Mouse (Mus musculus) olfactory bulb, adult 2 months (tissue): ENCODE results near the gene Gnai2.

Source experiments
- CTCF ChIP-seq: fragments of 200-500 bp; IDR thresholded peaks from 2 replicates; pipeline ENCODE4 v1.5.1; 2012; ENCODE audit warnings: low read depth, mild to moderate bottlenecking, low read length, moderate library complexity; ENCODE audit not compliant: insufficient read depth
- POLR2A ChIP-seq: fragments of 200-500 bp; IDR thresholded peaks from 2 replicates; pipeline ENCODE4 v1.6.1; 2012; ENCODE audit warnings: mild to moderate bottlenecking, low read depth, low read length, moderate library complexity; ENCODE audit not compliant: insufficient read depth

DNA sequence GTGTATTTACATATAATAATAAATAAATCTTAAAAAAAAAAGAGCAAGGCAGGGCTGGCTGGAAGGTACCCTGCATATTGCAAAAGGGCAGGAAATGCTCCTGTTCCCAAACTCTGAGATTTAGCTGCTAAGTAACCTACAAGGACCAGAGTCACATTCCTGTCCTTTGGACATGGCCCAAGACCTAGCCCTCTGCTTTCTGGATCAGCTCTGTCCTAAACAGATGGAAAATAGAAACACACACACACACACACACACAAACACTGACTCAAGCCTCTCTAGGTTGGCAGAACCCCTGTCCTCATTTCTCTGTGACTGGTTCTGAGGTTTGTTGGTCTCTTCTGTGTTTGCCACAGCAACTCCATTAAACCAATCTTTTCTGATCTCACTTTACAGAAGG lies 14.2 kb downstream of the Gnai2 start:
- no peak for TF ChIP-seq CTCF
- no peak for TF ChIP-seq POLR2A
